Mouse (Mus musculus) heart, embryonic 11.5 days (tissue): ENCODE data around the gene Nav2. TPM values are rescaled to one million over a fixed set of nuclear protein-coding genes. Genes with fewer than 3 reads are reported as not detected.

Experiments
- ATAC-seq: fragments of 200-750 bp; cut with Nextera tagmentation; replicated peaks from 2 replicates; pipeline ENCODE4 v1.8.0; 2017; ENCODE audit warnings: moderate library complexity; ENCODE audit not compliant: insufficient number of reproducible peaks, low FRiP score, low TSS enrichment
- H3K27ac ChIP-seq: fragments of 300-500 bp; sonication (generic); 2 replicates; pipeline ENCODE4 v1.5.1; 2014; ENCODE audit warnings: mild to moderate bottlenecking, low read depth, low read length
- H3K27me3 ChIP-seq: fragments of 300-500 bp; sonication (generic); 2 replicates; pipeline ENCODE4 v1.6.1; 2014; ENCODE audit warnings: mild to moderate bottlenecking, low read length, mixed read lengths; ENCODE audit not compliant: control insufficient read depth, insufficient read depth
- H3K36me3 ChIP-seq: fragments of 300-500 bp; sonication (generic); 2 replicates; pipeline ENCODE4 v1.6.1; 2014; ENCODE audit warnings: mild to moderate bottlenecking, low read length, moderate library complexity, mixed read lengths; ENCODE audit not compliant: control insufficient read depth, insufficient read depth
- H3K4me1 ChIP-seq: fragments of 300-500 bp; sonication (generic); 2 replicates; pipeline ENCODE4 v1.6.1; 2014; ENCODE audit warnings: low read length; ENCODE audit not compliant: control insufficient read depth, insufficient read depth
- H3K4me2 ChIP-seq: fragments of 300-500 bp; sonication (generic); 2 replicates; pipeline ENCODE4 v1.6.1; 2014; ENCODE audit warnings: mild to moderate bottlenecking, moderate library complexity
- H3K4me3 ChIP-seq: fragments of 300-500 bp; sonication (generic); 2 replicates; pipeline ENCODE4 v1.5.1; 2014; ENCODE audit warnings: low read depth, low read length
- H3K9ac ChIP-seq: fragments of 300-500 bp; sonication (generic); 2 replicates; pipeline ENCODE4 v1.6.1; 2014; ENCODE audit warnings: mild to moderate bottlenecking, low read depth, low read length, moderate library complexity
- H3K9me3 ChIP-seq: fragments of 300-500 bp; sonication (generic); replicated peaks from 2 replicates; pipeline ENCODE4 v1.6.1; 2016; ENCODE audit warnings: low read length; ENCODE audit not compliant: control insufficient read depth
- WGBS: fragments of 180-500 bp; shearing (Covaris S2); extraction: QIAGEN DNeasy Blood & Tissue Kit; methylation state at CpG from one replicate; pipeline ENCODE4 v1.1.7; 2014; ENCODE audit not compliant: insufficient replicate concordance; 5-methylcytosine and 5-hydroxymethylcytosine counted together
- polyA plus RNA-seq: library from polyadenylated mRNA; unstranded; fragments of >200 nt; fragmentation: Nextera tagmentation; extraction: Ambion mirVana; gene quantifications from 2 replicates; pipeline ENCODE4 v1.2.1, GENCODE M21; 2014

Gene Nav2
- polyA plus RNA-seq, 1 experiment from 2014 or later, result 32.2 TPM

DNA sequence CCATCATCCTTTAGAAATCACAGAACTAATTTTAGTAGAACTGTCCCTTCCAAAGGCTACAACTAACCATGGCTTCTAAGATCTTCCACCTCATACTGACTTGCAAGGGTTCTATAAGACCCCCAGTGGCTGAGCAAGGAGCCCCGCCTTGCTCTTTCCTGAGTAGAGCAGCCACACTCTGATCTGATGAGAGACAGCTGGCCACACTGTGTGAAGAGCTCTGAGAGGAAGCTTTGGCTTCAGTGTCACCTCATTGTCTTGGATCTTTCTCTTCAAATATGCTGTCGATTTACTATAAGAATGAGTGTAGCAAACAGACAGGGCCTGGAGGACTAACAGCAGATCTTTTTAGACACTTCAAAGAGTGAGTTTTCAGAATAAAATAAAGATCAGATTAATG, 673.4 kb downstream of the Nav2 start:
- H3K4me3 ChIP-seq, result no peak overlapping the region
- no peak overlapping the region for H3K9ac ChIP-seq
- WGBS, result 84% methylated on average over 2 of the region's 2 CpGs
- H3K4me2 ChIP-seq, result no peak overlapping the region
- no peak overlapping the region for H3K27ac ChIP-seq
- H3K36me3 ChIP-seq, result peaks cover 33% of the 10 kb centered on the region
- ATAC-seq, result no peak
- no peaks in the 10 kb centered on the region for H3K9me3 ChIP-seq
- H3K27me3 ChIP-seq, result no peaks in the 10 kb centered on the region
- H3K4me1 ChIP-seq, result no peaks in the 10 kb centered on the region

DNA sequence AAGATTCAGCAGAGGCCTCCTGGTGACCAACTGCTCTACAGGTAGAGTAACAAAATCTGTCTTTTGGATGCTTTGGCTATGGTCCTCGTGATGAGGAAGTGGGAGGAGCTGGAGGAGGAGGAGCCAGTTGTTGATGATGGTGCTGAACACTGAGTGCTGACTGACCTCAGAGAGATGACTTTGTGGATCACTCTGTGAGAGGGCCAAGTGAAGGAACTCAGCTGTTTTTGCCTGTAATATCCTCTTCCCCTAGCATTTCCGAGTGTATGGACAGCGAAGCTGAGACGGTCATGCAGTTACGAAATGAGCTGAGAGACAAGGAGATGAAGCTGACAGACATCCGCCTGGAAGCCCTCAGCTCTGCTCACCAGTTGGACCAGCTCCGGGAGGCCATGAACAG, 674.0 kb downstream of the Nav2 start:
- WGBS, result 74% methylated on average over 7 of the region's 7 CpGs
- H3K4me1 ChIP-seq, result no peaks in the 10 kb centered on the region

DNA sequence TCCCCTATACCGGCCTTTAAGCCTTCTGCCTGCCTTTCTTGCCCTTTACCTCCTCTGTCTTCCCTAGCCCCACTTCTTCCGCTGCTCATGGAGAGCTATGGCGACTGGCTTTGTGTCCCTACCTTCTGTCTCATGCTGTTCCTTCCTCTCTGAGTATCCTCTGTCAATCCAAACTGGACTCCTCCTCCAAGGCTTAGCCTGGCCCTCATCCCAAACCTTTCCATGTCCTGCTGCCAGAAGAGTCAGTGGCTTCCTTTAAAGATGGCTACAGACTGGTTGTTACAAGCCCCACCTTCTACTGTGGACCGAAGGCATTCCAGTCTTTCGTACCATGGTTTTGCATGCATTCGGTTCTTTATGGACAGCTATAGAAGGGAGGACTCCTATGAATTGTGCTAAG, 674.7 kb downstream of the Nav2 start:
- Histone ChIP-seq H3K27ac (no peak overlapping the region), H3K4me2 (no peak overlapping the region), H3K36me3 (peaks cover 39% of the 10 kb centered on the region), H3K4me1 (no peaks in the 10 kb centered on the region), H3K9ac (no peak overlapping the region), H3K4me3 (no peak overlapping the region), H3K9me3 (no peaks in the 10 kb centered on the region), H3K27me3 (no peaks in the 10 kb centered on the region)
- WGBS, result 82% methylated on average over 6 of the region's 6 CpGs
- no peak for ATAC-seq

More for the DNA sequence above, 674.0 kb downstream of the Nav2 start:
- Histone ChIP-seq H3K36me3 (peaks cover 34% of the 10 kb centered on the region), H3K4me2 (no peak overlapping the region), H3K9me3 (no peaks in the 10 kb centered on the region), H3K4me3 (no peak overlapping the region), H3K9ac (no peak overlapping the region), H3K27me3 (no peaks in the 10 kb centered on the region), H3K27ac (no peak overlapping the region)
- ATAC-seq, result no peak

DNA sequence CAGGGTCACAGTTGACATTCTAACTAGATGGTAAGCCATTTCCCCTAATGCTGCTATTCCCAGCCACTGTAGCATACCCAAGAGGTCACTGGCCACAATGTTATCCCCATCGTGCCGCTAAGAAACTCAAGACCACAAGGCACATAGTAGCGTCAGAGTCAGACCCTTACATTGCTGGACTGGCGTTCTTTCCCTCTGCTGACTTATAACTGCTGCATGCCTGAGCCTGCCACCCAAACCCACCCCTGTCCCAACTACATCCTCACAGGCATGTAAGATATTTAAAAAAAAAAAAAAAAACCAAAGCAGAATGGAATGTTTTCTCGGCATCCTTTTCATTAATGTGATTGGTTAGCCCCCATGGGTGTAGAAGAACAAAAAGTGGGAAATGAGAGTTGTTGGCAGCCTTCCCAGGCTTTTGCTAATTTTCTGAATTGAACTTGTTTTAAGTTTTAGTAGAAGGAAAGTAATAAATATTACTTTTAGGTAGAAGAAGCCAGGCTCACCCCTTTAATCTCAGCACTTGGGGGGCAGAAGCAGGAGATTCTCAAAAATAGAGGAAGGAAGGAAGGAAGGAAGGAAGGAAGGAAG, 678.1 kb downstream of the Nav2 start:
- no peak overlapping the region for H3K27ac ChIP-seq
- peaks cover 35% of the 10 kb centered on the region for H3K36me3 ChIP-seq
- WGBS, result 80% methylated on average over 5 of the region's 5 CpGs
- no peak for ATAC-seq
- H3K4me2 ChIP-seq, result no peak overlapping the region
- H3K9me3 ChIP-seq, result no peaks in the 10 kb centered on the region
- no peak overlapping the region for H3K9ac ChIP-seq
- H3K4me1 ChIP-seq, result no peaks in the 10 kb centered on the region
- no peak overlapping the region for H3K4me3 ChIP-seq
- H3K27me3 ChIP-seq, result no peaks in the 10 kb centered on the region

DNA sequence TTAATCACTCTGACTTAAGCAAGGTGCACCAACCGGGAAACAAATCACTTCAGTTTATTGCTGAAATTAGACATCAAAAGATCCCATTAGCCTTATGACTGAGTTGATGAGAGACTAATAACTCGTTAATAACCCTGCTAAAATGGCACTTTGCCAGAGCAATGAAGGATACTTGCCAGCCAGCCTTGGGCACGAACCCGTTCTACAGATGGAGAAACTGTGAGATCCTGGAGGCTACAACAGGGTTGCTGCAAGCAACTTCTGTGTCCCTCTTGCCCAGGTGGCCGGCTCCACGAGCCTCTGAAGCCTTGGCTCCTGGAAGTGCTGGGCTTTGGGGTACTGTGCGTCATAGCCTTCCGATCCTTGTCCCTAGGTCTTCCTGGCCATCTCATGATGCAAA, 681.1 kb downstream of the Nav2 start:
- Histone ChIP-seq H3K36me3 (peaks cover 31% of the 10 kb centered on the region), H3K27ac (no peak overlapping the region), H3K4me1 (no peaks in the 10 kb centered on the region), H3K4me2 (no peak overlapping the region), H3K4me3 (no peak overlapping the region), H3K9ac (no peak overlapping the region), H3K9me3 (no peaks in the 10 kb centered on the region), H3K27me3 (no peaks in the 10 kb centered on the region)
- ATAC-seq, result no peak
- WGBS, result 85% methylated on average over 8 of the region's 8 CpGs

DNA sequence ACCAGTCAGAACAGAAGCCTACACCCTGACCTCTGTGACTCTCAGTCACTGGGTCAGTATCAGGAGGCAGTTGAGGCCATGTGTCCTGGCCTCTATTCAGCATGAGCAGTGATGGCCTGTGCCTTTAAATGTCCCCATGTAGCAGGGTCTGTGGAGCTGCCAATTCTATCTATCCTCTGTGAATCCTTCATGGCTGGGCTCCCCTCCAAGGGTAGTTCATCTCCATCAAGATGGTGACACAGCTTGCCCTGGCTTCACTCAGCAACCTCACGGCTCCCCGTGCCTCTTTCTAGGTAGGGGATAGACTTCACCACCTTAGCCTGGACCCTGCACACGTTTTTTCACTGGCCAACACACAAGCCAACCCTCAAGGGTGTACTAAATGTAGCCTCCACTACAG, 689.3 kb downstream of the Nav2 start:
- Histone ChIP-seq H3K36me3 (peaks cover 26% of the 10 kb centered on the region), H3K9ac (no peak overlapping the region), H3K4me3 (no peak overlapping the region), H3K27ac (no peak overlapping the region), H3K9me3 (no peaks in the 10 kb centered on the region), H3K27me3 (no peaks in the 10 kb centered on the region), H3K4me1 (peaks cover 17% of the 10 kb centered on the region), H3K4me2 (no peak overlapping the region)
- no peak for ATAC-seq
- WGBS, result 81% methylated on average over 3 of the region's 3 CpGs

DNA sequence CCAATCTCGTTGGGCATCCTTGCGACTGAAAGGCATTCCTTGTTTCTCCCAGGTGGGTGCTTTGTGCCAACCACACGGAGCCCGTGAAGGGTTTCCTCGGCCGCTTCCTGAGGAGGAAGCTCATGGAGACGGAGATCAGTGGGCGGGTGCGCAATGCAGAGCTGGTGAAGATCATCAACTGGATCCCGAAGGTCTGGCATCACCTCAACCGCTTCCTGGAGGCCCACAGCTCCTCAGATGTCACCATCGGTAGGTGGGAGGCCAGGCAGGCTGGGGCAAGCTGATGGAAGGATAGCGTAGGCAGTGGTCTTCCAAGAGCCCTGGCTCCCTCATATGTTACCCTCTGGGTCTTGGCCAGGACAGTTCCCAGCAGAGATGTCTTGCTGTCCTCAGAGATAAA, 689.7 kb downstream of the Nav2 start:
- no peak for ATAC-seq
- H3K4me3 ChIP-seq, result no peak overlapping the region
- H3K9me3 ChIP-seq, result no peaks in the 10 kb centered on the region
- peaks cover 17% of the 10 kb centered on the region for H3K4me1 ChIP-seq
- no peak overlapping the region for H3K4me2 ChIP-seq
- H3K27ac ChIP-seq, result no peak overlapping the region
- 88% methylated on average over 13 of the region's 13 CpGs for WGBS
- H3K27me3 ChIP-seq, result no peaks in the 10 kb centered on the region
- H3K9ac ChIP-seq, result no peak overlapping the region
- H3K36me3 ChIP-seq, result peaks cover 27% of the 10 kb centered on the region

DNA sequence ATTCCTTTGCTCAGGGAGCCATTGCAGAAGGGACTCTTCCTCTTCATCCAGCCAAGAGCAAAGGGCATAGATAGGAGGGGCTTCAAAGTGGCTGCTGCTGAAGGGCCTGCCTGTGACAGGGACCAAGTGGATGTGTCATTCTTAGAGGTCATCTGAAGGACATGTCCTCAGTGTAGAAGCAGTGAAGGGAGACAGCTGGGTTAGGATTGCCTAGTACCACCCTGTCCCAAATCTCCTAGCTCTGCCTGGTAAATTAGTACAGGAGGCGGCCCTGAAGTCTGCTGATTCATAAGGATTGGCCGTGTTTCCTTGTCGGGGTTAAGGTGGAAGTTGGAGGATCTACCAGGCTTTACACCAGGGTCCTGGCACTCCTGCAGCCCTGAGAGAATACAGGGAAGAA, 691.4 kb downstream of the Nav2 start:
- ATAC-seq, result no peak
- Histone ChIP-seq H3K4me1 (peaks cover 17% of the 10 kb centered on the region), H3K9me3 (no peaks in the 10 kb centered on the region), H3K27ac (no peak overlapping the region), H3K4me2 (no peak overlapping the region), H3K36me3 (peaks cover 24% of the 10 kb centered on the region), H3K4me3 (no peak overlapping the region), H3K27me3 (no peaks in the 10 kb centered on the region), H3K9ac (no peak overlapping the region)
- 71% methylated on average over 3 of the region's 3 CpGs for WGBS

DNA sequence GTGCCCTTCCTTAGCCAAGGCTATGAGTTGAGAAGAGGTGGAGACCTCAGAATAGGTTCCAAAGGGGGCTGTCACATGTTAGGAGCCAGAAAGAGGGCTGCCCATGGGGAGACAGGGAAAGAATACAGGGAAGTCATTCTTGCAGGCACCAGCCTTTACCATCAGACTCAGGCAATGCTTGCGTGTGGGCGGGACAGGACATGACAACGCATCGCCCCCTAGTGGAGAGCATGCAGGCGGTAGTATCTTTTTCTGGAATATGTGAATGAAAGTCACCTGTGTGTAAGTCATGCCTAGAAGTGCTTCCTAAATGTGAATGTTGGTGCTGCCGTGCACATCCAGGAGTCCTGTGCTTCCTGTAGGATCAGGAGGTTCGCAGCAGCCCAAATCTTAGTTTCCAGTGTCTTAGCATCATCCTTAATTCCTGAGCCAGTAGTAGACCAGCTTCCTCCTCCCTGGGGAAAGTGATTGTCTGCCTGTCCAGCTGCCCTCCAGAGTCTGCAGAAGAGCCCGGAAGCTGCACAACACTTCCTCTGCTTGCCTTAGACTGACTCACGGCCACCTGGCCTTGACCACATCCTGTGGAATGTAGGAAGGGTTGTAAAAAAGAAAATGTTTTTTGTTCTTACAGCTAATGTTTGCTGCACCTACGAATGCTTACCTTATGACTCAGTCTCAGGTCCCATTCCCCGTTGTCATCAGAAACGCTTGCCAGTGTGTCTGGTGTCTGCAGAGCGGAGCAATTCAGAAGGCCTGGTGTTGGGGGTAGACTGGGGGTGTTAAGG, 692.9 kb downstream of the Nav2 start:
- H3K27ac ChIP-seq, result no peak overlapping the region
- H3K9ac ChIP-seq, result no peak overlapping the region
- H3K4me1 ChIP-seq, result peaks cover 21% of the 10 kb centered on the region
- no peak for ATAC-seq
- H3K36me3 ChIP-seq, result peaks cover 18% of the 10 kb centered on the region
- H3K27me3 ChIP-seq, result no peaks in the 10 kb centered on the region
- 45% methylated on average over 13 of the region's 13 CpGs for WGBS
- no peaks in the 10 kb centered on the region for H3K9me3 ChIP-seq
- no peak overlapping the region for H3K4me2 ChIP-seq
- no peak overlapping the region for H3K4me3 ChIP-seq
